Mouse (Mus musculus): ENCODE data around the gene Pak7. TPM values are rescaled to one million over a fixed set of nuclear protein-coding genes. Genes with fewer than 3 reads are reported as not detected.

Pak7 gene
- total and polyA plus RNA-seq, 2 experiments from 2014 or later, result 21.2 to 28.7 TPM

- H3K9me3 ChIP-seq (ENCODE audit: low read length), result no peaks in the 10 kb centered on the region
- ATAC-seq (ENCODE audit: low FRiP score) (peak; percentile 47), DNase-seq (ENCODE audit: low spot score) (peak; percentile 80)
- H3K4me2 ChIP-seq (ENCODE audit: low read depth, low read length, poor library complexity, severe bottlenecking), result no peak overlapping the region
- no peaks in the 10 kb centered on the region for H3K4me1 ChIP-seq (ENCODE audit: insufficient read depth, low read length)
- no peaks in the 10 kb centered on the region for H3K27me3 ChIP-seq (ENCODE audit: insufficient read depth, low read length)
- WGBS, result 41% methylated on average over 4 of the region's 4 CpGs
- no peaks in the 10 kb centered on the region for H3K36me3 ChIP-seq (ENCODE audit: insufficient read depth, low read length)
- H3K9ac ChIP-seq (replicated peaks; ENCODE audit: low read length, poor library complexity, severe bottlenecking), result no peak overlapping the region
- H3K4me3 ChIP-seq (ENCODE audit: low read depth, low read length), result no peak overlapping the region
- peak; percentile 80 for TF ChIP-seq CTCF (IDR thresholded peaks at IDR 0.05)
- H3K27ac ChIP-seq (ENCODE audit: low read depth, low read length), result no peak overlapping the region
Measured at GRCm38 (mm10) chr2:136149530-136149929, 238.2 kb downstream of the Pak7 start.

DNA sequence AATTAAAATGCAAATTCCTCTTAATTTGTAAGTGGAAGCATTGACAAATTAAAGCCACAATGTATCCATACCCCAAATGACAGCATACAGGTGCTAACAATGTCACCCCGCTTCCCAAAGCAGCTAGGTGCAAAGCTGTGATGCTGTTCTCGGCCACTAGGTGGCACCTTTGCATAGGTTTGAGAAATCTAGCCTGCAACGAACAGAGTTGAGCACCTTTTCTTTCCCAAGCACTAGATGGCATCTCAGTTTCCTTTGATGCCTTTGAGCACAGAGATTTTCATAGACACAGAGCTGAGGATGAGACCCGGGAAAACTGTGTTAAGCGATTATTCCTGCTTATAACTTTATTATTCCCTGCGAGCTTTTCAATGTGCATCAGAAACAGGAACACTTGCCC, 238.8 kb downstream of the Pak7 start:
- no peaks in the 10 kb centered on the region for H3K27me3 ChIP-seq (ENCODE audit: insufficient read depth, low read length)
- no peak overlapping the region for H3K27ac ChIP-seq (ENCODE audit: low read depth, low read length)
- no peaks in the 10 kb centered on the region for H3K4me1 ChIP-seq (ENCODE audit: insufficient read depth, low read length)
- H3K9ac ChIP-seq (replicated peaks; ENCODE audit: low read length, poor library complexity, severe bottlenecking), result no peak overlapping the region
- no peak overlapping the region for H3K4me3 ChIP-seq (ENCODE audit: low read depth, low read length)
- 4% methylated on average over 6 of the region's 6 CpGs for WGBS
- DNase-seq (ENCODE audit: low spot score) (peak; percentile 94), ATAC-seq (ENCODE audit: low FRiP score) (peak; percentile 93)
- H3K36me3 ChIP-seq (ENCODE audit: insufficient read depth, low read length), result no peaks in the 10 kb centered on the region
- H3K9me3 ChIP-seq (ENCODE audit: low read length), result no peaks in the 10 kb centered on the region
- peak; percentile 99 for TF ChIP-seq CTCF (IDR thresholded peaks at IDR 0.05)
- no peak overlapping the region for H3K4me2 ChIP-seq (ENCODE audit: low read depth, low read length, poor library complexity, severe bottlenecking)

GRCm38 (mm10) chr2:136140807-136141206, 247.0 kb downstream of the Pak7 start:
- no peak for TF ChIP-seq CTCF (IDR thresholded peaks at IDR 0.05)
- H3K4me1 ChIP-seq (ENCODE audit: insufficient read depth, low read length), result no peaks in the 10 kb centered on the region
- 75% methylated on average over 2 of the region's 2 CpGs for WGBS
- no peak overlapping the region for H3K9ac ChIP-seq (replicated peaks; ENCODE audit: low read length, poor library complexity, severe bottlenecking)
- DNase-seq (ENCODE audit: low spot score), result peak; percentile 46
- ATAC-seq (ENCODE audit: low FRiP score), result peak; percentile 52; the same call in 1 of the 2 replicates
- no peak overlapping the region for H3K4me3 ChIP-seq (ENCODE audit: low read depth, low read length)
- no peak overlapping the region for H3K27ac ChIP-seq (ENCODE audit: low read depth, low read length)
- no peaks in the 10 kb centered on the region for H3K36me3 ChIP-seq (ENCODE audit: insufficient read depth, low read length)
- no peak overlapping the region for H3K4me2 ChIP-seq (ENCODE audit: low read depth, low read length, poor library complexity, severe bottlenecking)
- no peaks in the 10 kb centered on the region for H3K27me3 ChIP-seq (ENCODE audit: insufficient read depth, low read length)
- H3K9me3 ChIP-seq (ENCODE audit: low read length), result no peaks in the 10 kb centered on the region

- no peak for ATAC-seq (ENCODE audit: low FRiP score)
- TF ChIP-seq CTCF (IDR thresholded peaks at IDR 0.05), result peak; percentile 76
- Histone ChIP-seq H3K4me2 (ENCODE audit: low read depth, low read length, poor library complexity, severe bottlenecking) (no peak overlapping the region), H3K27me3 (ENCODE audit: insufficient read depth, low read length) (no peaks in the 10 kb centered on the region), H3K9me3 (ENCODE audit: low read length) (no peaks in the 10 kb centered on the region), H3K4me1 (ENCODE audit: insufficient read depth, low read length) (no peaks in the 10 kb centered on the region), H3K4me3 (ENCODE audit: low read depth, low read length) (no peak overlapping the region), H3K9ac (replicated peaks; ENCODE audit: low read length, poor library complexity, severe bottlenecking) (no peak overlapping the region), H3K27ac (ENCODE audit: low read depth, low read length) (no peak overlapping the region), H3K36me3 (ENCODE audit: insufficient read depth, low read length) (no peaks in the 10 kb centered on the region)
- peak; percentile 76 for DNase-seq (ENCODE audit: low spot score)
- WGBS, result 52% methylated on average over 4 of the region's 4 CpGs
Measured at GRCm38 (mm10) chr2:136139159-136140069, 248.4 kb downstream of the Pak7 start.

DNA sequence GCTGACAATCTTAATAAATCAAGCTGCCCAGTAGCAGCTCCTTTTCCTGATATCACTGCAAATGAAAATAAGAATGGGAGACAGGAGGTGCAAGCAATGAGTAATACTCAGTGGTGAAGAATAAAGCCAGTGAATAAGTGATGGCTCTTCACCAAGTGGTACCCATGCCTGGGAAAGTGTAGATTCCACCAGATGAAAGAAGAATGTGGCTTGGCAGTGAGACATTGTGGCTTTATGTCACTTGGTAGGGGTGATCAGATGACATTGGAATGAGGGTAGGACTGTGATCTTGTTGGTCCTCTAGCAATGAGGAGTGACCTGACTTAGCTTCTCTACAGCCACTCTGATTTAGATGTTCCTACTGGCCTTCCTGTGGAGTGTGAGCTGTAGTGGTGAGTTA, 249.3 kb downstream of the Pak7 start:
- no peak for DNase-seq (ENCODE audit: low spot score)
- Histone ChIP-seq H3K27ac (ENCODE audit: low read depth, low read length) (no peak overlapping the region), H3K4me2 (ENCODE audit: low read depth, low read length, poor library complexity, severe bottlenecking) (no peak overlapping the region), H3K36me3 (ENCODE audit: insufficient read depth, low read length) (no peaks in the 10 kb centered on the region), H3K9me3 (ENCODE audit: low read length) (no peaks in the 10 kb centered on the region), H3K4me1 (ENCODE audit: insufficient read depth, low read length) (no peaks in the 10 kb centered on the region), H3K27me3 (ENCODE audit: insufficient read depth, low read length) (no peaks in the 10 kb centered on the region), H3K4me3 (ENCODE audit: low read depth, low read length) (no peak overlapping the region), H3K9ac (replicated peaks; ENCODE audit: low read length, poor library complexity, severe bottlenecking) (no peak overlapping the region)
- no peak for ATAC-seq (ENCODE audit: low FRiP score)
- TF ChIP-seq CTCF (IDR thresholded peaks at IDR 0.05), result no peak

DNA sequence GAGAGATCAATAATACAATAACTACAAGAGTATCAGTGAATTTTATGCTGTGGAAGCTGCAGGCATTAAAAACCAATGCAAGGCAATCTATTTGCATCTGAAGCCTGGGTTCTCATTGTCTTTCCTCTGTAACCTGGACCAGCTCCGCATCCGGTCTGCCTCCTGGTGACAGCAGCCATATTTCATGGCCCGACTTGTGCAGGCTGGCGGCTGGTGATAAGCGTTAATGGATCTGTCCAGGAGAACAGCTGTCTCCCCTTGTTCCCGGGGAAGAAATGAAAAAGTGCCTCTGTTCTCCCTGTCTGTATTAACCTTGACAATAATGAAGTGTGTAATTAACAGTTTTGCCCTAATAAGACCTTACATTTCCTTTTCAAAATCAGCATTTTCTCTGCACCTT, 265.9 kb downstream of the Pak7 start:
- no peak overlapping the region for H3K4me3 ChIP-seq (ENCODE audit: low read depth, low read length)
- no peaks in the 10 kb centered on the region for H3K4me1 ChIP-seq (ENCODE audit: insufficient read depth, low read length)
- 0 out of 2 replicates have a peak overlapping the region, but pooled peaks have one; percentile 12 for H3K27ac ChIP-seq (ENCODE audit: low read depth, low read length)
- WGBS, result 37% methylated on average over 6 of the region's 6 CpGs
- no peak overlapping the region for H3K4me2 ChIP-seq (ENCODE audit: low read depth, low read length, poor library complexity, severe bottlenecking)
- TF ChIP-seq CTCF (IDR thresholded peaks at IDR 0.05), result peak; percentile 39; the same call in 1 of the 2 replicates
- ATAC-seq (ENCODE audit: low FRiP score), result no peak
- H3K9me3 ChIP-seq (ENCODE audit: low read length), result no peaks in the 10 kb centered on the region
- H3K36me3 ChIP-seq (ENCODE audit: insufficient read depth, low read length), result no peaks in the 10 kb centered on the region
- no peak overlapping the region for H3K9ac ChIP-seq (replicated peaks; ENCODE audit: low read length, poor library complexity, severe bottlenecking)
- peak; percentile 59 for DNase-seq (ENCODE audit: low spot score)
- no peaks in the 10 kb centered on the region for H3K27me3 ChIP-seq (ENCODE audit: insufficient read depth, low read length)

All from midbrain, postnatal 0 days (tissue).